Mouse (Mus musculus): ENCODE measurements at regions not wholly inside any gene's neighbourhood (a gene's known extent, or its start where the extent isn't known, plus 50 kb on each side); places are given as distances from the start of the nearest gene placed in this dataset.

- Histone ChIP-seq H3K4me3 (ENCODE audit: insufficient read depth, poor library complexity, severe bottlenecking) (no peak overlapping the region), H3K79me3 (ENCODE audit: low read depth) (no peaks in the 10 kb centered on the region), H3K36me3 (ENCODE audit: control insufficient read depth, insufficient read depth) (no peaks in the 10 kb centered on the region), H3ac (ENCODE audit: control insufficient read depth, insufficient read length, low read depth) (no peak overlapping the region), H3K79me2 (ENCODE audit: control insufficient read depth, insufficient read depth) (no peaks in the 10 kb centered on the region), H3K27me3 (ENCODE audit: control insufficient read depth, insufficient read depth, insufficient read length) (no peaks in the 10 kb centered on the region)
- no peak for TF ChIP-seq MYOG (IDR thresholded peaks at IDR 0.05; ENCODE audit: control insufficient read depth, extremely low read depth, insufficient read length)
- TF ChIP-seq USF1 (IDR thresholded peaks at IDR 0.05; ENCODE audit: low read depth) = no peak
- no peak for TF ChIP-seq MYOD1 (IDR thresholded peaks at IDR 0.05; ENCODE audit: control insufficient read depth, insufficient read length, low read depth)
- no peak for TF ChIP-seq FOSL1 (IDR thresholded peaks at IDR 0.05; ENCODE audit: insufficient read depth, low read length, poor library complexity, severe bottlenecking)
- TF ChIP-seq MAX (IDR thresholded peaks at IDR 0.05) = no peak
Measured at GRCm38 (mm10) chr7:36224416-36224815, 421.6 kb upstream of the Zfp507 start.

GRCm38 (mm10) chr7:36218386-36218785, 415.6 kb upstream of the Zfp507 start:
- Histone ChIP-seq H3K27me3 (ENCODE audit: control insufficient read depth, insufficient read depth, insufficient read length) (no peaks in the 10 kb centered on the region), H3ac (ENCODE audit: control insufficient read depth, insufficient read length, low read depth) (no peak overlapping the region), H3K36me3 (ENCODE audit: control insufficient read depth, insufficient read depth) (no peaks in the 10 kb centered on the region), H3K79me2 (ENCODE audit: control insufficient read depth, insufficient read depth) (no peaks in the 10 kb centered on the region), H3K79me3 (ENCODE audit: low read depth) (no peaks in the 10 kb centered on the region), H3K4me3 (ENCODE audit: insufficient read depth, poor library complexity, severe bottlenecking) (no peak overlapping the region)
- TF ChIP-seq MYOD1 (IDR thresholded peaks at IDR 0.05; ENCODE audit: control insufficient read depth, insufficient read length, low read depth) = no peak
- TF ChIP-seq FOSL1 (IDR thresholded peaks at IDR 0.05; ENCODE audit: insufficient read depth, low read length, poor library complexity, severe bottlenecking) = no peak
- TF ChIP-seq CTCF (IDR thresholded peaks at IDR 0.05; ENCODE audit: control insufficient read depth, insufficient read depth, insufficient read length) = no peak
- no peak for TF ChIP-seq MAX (IDR thresholded peaks at IDR 0.05)
- no peak for TF ChIP-seq CEBPB (IDR thresholded peaks at IDR 0.05; ENCODE audit: low read depth)

GRCm38 (mm10) chr7:36210034-36210433, 407.2 kb upstream of the Zfp507 start:
- H3K79me3 ChIP-seq (ENCODE audit: low read depth) = no peaks in the 10 kb centered on the region
- no peaks in the 10 kb centered on the region for H3K36me3 ChIP-seq (ENCODE audit: control insufficient read depth, insufficient read depth)
- TF ChIP-seq MYOD1 (IDR thresholded peaks at IDR 0.05; ENCODE audit: control insufficient read depth, insufficient read length, low read depth) = no peak
- no peak for TF ChIP-seq MAX (IDR thresholded peaks at IDR 0.05)
- TF ChIP-seq CTCF (IDR thresholded peaks at IDR 0.05; ENCODE audit: control insufficient read depth, insufficient read depth, insufficient read length) = no peak
- TF ChIP-seq MYOG (IDR thresholded peaks at IDR 0.05; ENCODE audit: control insufficient read depth, extremely low read depth, insufficient read length) = no peak
- no peak for TF ChIP-seq USF1 (IDR thresholded peaks at IDR 0.05; ENCODE audit: low read depth)
- no peak for TF ChIP-seq CEBPB (IDR thresholded peaks at IDR 0.05; ENCODE audit: low read depth)
- no peaks in the 10 kb centered on the region for H3K79me2 ChIP-seq (ENCODE audit: control insufficient read depth, insufficient read depth)
- H3ac ChIP-seq (ENCODE audit: control insufficient read depth, insufficient read length, low read depth) = no peak overlapping the region
- H3K4me3 ChIP-seq (ENCODE audit: insufficient read depth, poor library complexity, severe bottlenecking) = no peak overlapping the region
- H3K27me3 ChIP-seq (ENCODE audit: control insufficient read depth, insufficient read depth, insufficient read length) = no peaks in the 10 kb centered on the region

- no peaks in the 10 kb centered on the region for H3K36me3 ChIP-seq (ENCODE audit: control insufficient read depth, insufficient read depth)
- no peak overlapping the region for H3ac ChIP-seq (ENCODE audit: control insufficient read depth, insufficient read length, low read depth)
- no peak overlapping the region for H3K4me3 ChIP-seq (ENCODE audit: insufficient read depth, poor library complexity, severe bottlenecking)
- no peak for TF ChIP-seq CTCF (IDR thresholded peaks at IDR 0.05; ENCODE audit: control insufficient read depth, insufficient read depth, insufficient read length)
- no peak for TF ChIP-seq CEBPB (IDR thresholded peaks at IDR 0.05; ENCODE audit: low read depth)
- TF ChIP-seq MAX (IDR thresholded peaks at IDR 0.05) = no peak
- TF ChIP-seq MYOG (IDR thresholded peaks at IDR 0.05; ENCODE audit: control insufficient read depth, extremely low read depth, insufficient read length) = no peak
- no peak for TF ChIP-seq USF1 (IDR thresholded peaks at IDR 0.05; ENCODE audit: low read depth)
- no peak for TF ChIP-seq MYOD1 (IDR thresholded peaks at IDR 0.05; ENCODE audit: control insufficient read depth, insufficient read length, low read depth)
- no peak for TF ChIP-seq FOSL1 (IDR thresholded peaks at IDR 0.05; ENCODE audit: insufficient read depth, low read length, poor library complexity, severe bottlenecking)
- H3K27me3 ChIP-seq (ENCODE audit: control insufficient read depth, insufficient read depth, insufficient read length) = no peaks in the 10 kb centered on the region
- H3K79me3 ChIP-seq (ENCODE audit: low read depth) = no peaks in the 10 kb centered on the region
- H3K79me2 ChIP-seq (ENCODE audit: control insufficient read depth, insufficient read depth) = no peaks in the 10 kb centered on the region
Measured at GRCm38 (mm10) chr7:36207525-36208260, 404.9 kb upstream of the Zfp507 start.

- no peaks in the 10 kb centered on the region for H3K27me3 ChIP-seq (ENCODE audit: control insufficient read depth, insufficient read depth, insufficient read length)
- H3K36me3 ChIP-seq (ENCODE audit: control insufficient read depth, insufficient read depth) = no peaks in the 10 kb centered on the region
- no peaks in the 10 kb centered on the region for H3K79me2 ChIP-seq (ENCODE audit: control insufficient read depth, insufficient read depth)
- H3ac ChIP-seq (ENCODE audit: control insufficient read depth, insufficient read length, low read depth) = no peak overlapping the region
- TF ChIP-seq MYOG (IDR thresholded peaks at IDR 0.05; ENCODE audit: control insufficient read depth, extremely low read depth, insufficient read length) (no peak), FOSL1 (IDR thresholded peaks at IDR 0.05; ENCODE audit: insufficient read depth, low read length, poor library complexity, severe bottlenecking) (no peak), MAX (IDR thresholded peaks at IDR 0.05) (no peak), CEBPB (IDR thresholded peaks at IDR 0.05; ENCODE audit: low read depth) (no peak), MYOD1 (IDR thresholded peaks at IDR 0.05; ENCODE audit: control insufficient read depth, insufficient read length, low read depth) (no peak), USF1 (IDR thresholded peaks at IDR 0.05; ENCODE audit: low read depth) (no peak)
- H3K4me3 ChIP-seq (ENCODE audit: insufficient read depth, poor library complexity, severe bottlenecking) = no peak overlapping the region
- H3K79me3 ChIP-seq (ENCODE audit: low read depth) = no peaks in the 10 kb centered on the region
Measured at GRCm38 (mm10) chr7:36198091-36198700, 395.4 kb upstream of the Zfp507 start.
